Mouse (Mus musculus) bone marrow, adult 2 months (tissue): Measurements from ENCODE around the gene Asb8. TPM values are rescaled to one million over a fixed set of nuclear protein-coding genes. Genes with fewer than 3 reads are reported as not detected.

Source experiments
- H3K27ac ChIP-seq: fragments of 200-500 bp; 2 replicates; pipeline ENCODE4 v1.5.1; 2012; ENCODE audit warnings: low read depth, mild to moderate bottlenecking, control low read depth, inconsistent platforms, low read length; ENCODE audit not compliant: control insufficient read depth, poor library complexity, insufficient read depth
- H3K4me1 ChIP-seq: fragments of 200-500 bp; 2 replicates; pipeline ENCODE4 v1.6.1; 2011; ENCODE audit warnings: low read length; ENCODE audit not compliant: control insufficient read depth, insufficient read depth
- H3K4me3 ChIP-seq: fragments of 200-500 bp; replicated peaks from 2 replicates; pipeline ENCODE3; 2011; ENCODE audit warnings: mild to moderate bottlenecking, low read depth, low read length, control low read depth; ENCODE audit not compliant: control insufficient read depth
- CTCF ChIP-seq: fragments of 200-500 bp; IDR thresholded peaks from 2 replicates; pipeline ENCODE4 v1.5.1; 2011; ENCODE audit warnings: low read length, control low read depth; ENCODE audit not compliant: control insufficient read depth, insufficient read depth
- POLR2A ChIP-seq: fragments of 200-500 bp; IDR thresholded peaks from 2 replicates; pipeline ENCODE4 v1.6.1; 2011; ENCODE audit warnings: low read depth, mild to moderate bottlenecking, control low read depth, low read length, borderline replicate concordance; ENCODE audit not compliant: control insufficient read depth
- WGBS: fragments of 180-500 bp; shearing (Covaris S2); methylation state at CpG from one replicate; pipeline ENCODE4 v1.1.7; 2018; 5-methylcytosine and 5-hydroxymethylcytosine counted together
- polyA plus RNA-seq: library from polyadenylated mRNA; stranded (reverse); fragments of >200 nt; gene quantifications from 2 replicates; pipeline ENCODE4 v1.2.4, GENCODE M21; 2011; ENCODE audit warnings: low replicate concordance; ENCODE audit not compliant: missing spikeins, insufficient read depth, insufficient read length

Gene Asb8
- 9.1 and 12.2 TPM in 2 replicates for polyA plus RNA-seq

GRCm38 (mm10) chr15:98165525-98165924 is at the start of gene Asb8:
Asb8 (minus strand) TSS chr15:98165625.
- WGBS: 75% methylated on average over 5 of the region's 5 CpGs
- Histone ChIP-seq H3K4me3 (no peak within 1 kb of the TSS), H3K4me1 (peaks cover 2% of the 10 kb centered on the region; the same call in 1 of the 2 replicates), H3K27ac (no peak within 1 kb of the TSS)
- TF ChIP-seq POLR2A: no peak
- TF ChIP-seq CTCF: no peak

GRCm38 (mm10) chr15:98214130-98214529 is 48.7 kb upstream of the Asb8 start:
- WGBS: 39% methylated on average over 5 of the region's 5 CpGs
- Histone ChIP-seq H3K4me1 (no peaks in the 10 kb centered on the region; the same call in 1 of the 2 replicates), H3K27ac (no peak overlapping the region), H3K4me3 (no peak overlapping the region)
- TF ChIP-seq POLR2A: no peak
- TF ChIP-seq CTCF: no peak

GRCm38 (mm10) chr15:98213336-98213870 is 48.0 kb upstream of the Asb8 start:
- 50% methylated on average over 5 of the region's 5 CpGs for WGBS
- TF ChIP-seq POLR2A (no peak), CTCF (no peak)
- Histone ChIP-seq H3K27ac (no peak overlapping the region), H3K4me1 (no peaks in the 10 kb centered on the region; the same call in 1 of the 2 replicates), H3K4me3 (no peak overlapping the region)

GRCm38 (mm10) chr15:98209676-98210075 is 44.3 kb upstream of the Asb8 start:
- no peaks in the 10 kb centered on the region; the same call in 1 of the 2 replicates for H3K4me1 ChIP-seq
- WGBS: 62% methylated on average over 7 of the region's 7 CpGs
- H3K27ac ChIP-seq: no peak overlapping the region
- H3K4me3 ChIP-seq: no peak overlapping the region
- TF ChIP-seq CTCF: no peak
- no peak for TF ChIP-seq POLR2A

GRCm38 (mm10) chr15:98195442-98195841 is 30.0 kb upstream of the Asb8 start, which contains the start of gene Olfr288:
Olfr288 (minus strand) TSS chr15:98195542.
- H3K4me1 ChIP-seq: no peaks in the 10 kb centered on the region; the same call in 1 of the 2 replicates
- no peak within 1 kb of the TSS for H3K4me3 ChIP-seq
- no peak within 1 kb of the TSS for H3K27ac ChIP-seq
- 69% methylated on average over 3 of the region's 3 CpGs for WGBS
- TF ChIP-seq CTCF (no peak), POLR2A (no peak)

- TF ChIP-seq CTCF: no peak
- TF ChIP-seq POLR2A: no peak
- WGBS: 46% methylated on average over 4 of the region's 4 CpGs
- Histone ChIP-seq H3K27ac (no peak overlapping the region), H3K4me3 (no peak overlapping the region), H3K4me1 (no peaks in the 10 kb centered on the region)
Observed at GRCm38 (mm10) chr15:98184456-98184855, 19.0 kb upstream of the Asb8 start.

- no peak for TF ChIP-seq POLR2A
- TF ChIP-seq CTCF: no peak
- WGBS: 74% methylated on average over 12 of the region's 12 CpGs
- Histone ChIP-seq H3K4me1 (no peaks in the 10 kb centered on the region), H3K27ac (no peak overlapping the region), H3K4me3 (no peak overlapping the region)
Observed at GRCm38 (mm10) chr15:98181856-98182570, 16.6 kb upstream of the Asb8 start.

- WGBS: under 1% methylated on average over 30 of the region's 30 CpGs
- TF ChIP-seq CTCF (peak; percentile 67), POLR2A (no peak)
- H3K4me1 ChIP-seq: no peaks in the 10 kb centered on the region
- peak overlapping the region; percentile 55 for H3K4me3 ChIP-seq
- H3K27ac ChIP-seq: no peak overlapping the region
Observed at GRCm38 (mm10) chr15:98181132-98181711, 15.8 kb upstream of the Asb8 start.
